In genomic region chr2:128032111-128032510, GRCm38 (mm10) we compare ENCODE assay signal across 22 mouse cellular contexts.
A peak's percentile ranks its signal among the peaks of the same experiment; 100 is the strongest.
DNase-seq lines count a peak whose midpoint lies in the region; ATAC-seq and TF ChIP-seq lines count a peak whose summit lies in the region.
"Had no signal": no experiment of that assay in that cellular context is flagged by ENCODE, and none has a peak within 500 bp of the region (broad histone marks: within the 10 kb centered on the region; RNA-seq: fewer than 3 reads in every experiment).

No protein-coding gene starts in this region.

- TF ChIP-seq POLR2A in cerebellum, adult 2 months (IDR thresholded peaks at IDR 0.05; ENCODE audit: borderline replicate concordance, insufficient read depth, low read length) = no peak

- no peak for ATAC-seq in hindbrain, postnatal 0 days
- ATAC-seq: forebrain, embryonic 13.5 days; Patski had no signal

- no peaks in the 10 kb centered on the region for H3K36me3 ChIP-seq in hindbrain, embryonic 10.5 days
- H3K36me3 ChIP-seq in hindbrain, postnatal 0 days (ENCODE audit: insufficient read depth, low read length) = no peaks in the 10 kb centered on the region
- H3K36me3 ChIP-seq: heart, embryonic 15.5 days; limb, embryonic 12.5 days; liver, embryonic 15.5 days had no signal

- H3K27me3 ChIP-seq in hindbrain, embryonic 10.5 days (ENCODE audit: insufficient read depth, poor library complexity, severe bottlenecking) = no peaks in the 10 kb centered on the region
- H3K27me3 ChIP-seq in hindbrain, postnatal 0 days (ENCODE audit: insufficient read depth, low read length) = no peaks in the 10 kb centered on the region
- H3K27me3 ChIP-seq in cerebellum, adult 2 months (ENCODE audit: control insufficient read depth, insufficient read depth, low read length) = no peaks in the 10 kb centered on the region
- H3K27me3 ChIP-seq: forebrain, embryonic 13.5 days; heart, embryonic 15.5 days; limb, embryonic 12.5 days; liver, embryonic 15.5 days had no signal

- H3K9ac ChIP-seq in hindbrain, postnatal 0 days (replicated peaks; ENCODE audit: low read length) = no peak overlapping the region
- H3K9ac ChIP-seq: forebrain, embryonic 13.5 days; heart, embryonic 15.5 days; limb, embryonic 12.5 days; liver, embryonic 15.5 days had no signal

- 11% methylated on average over 4 of the region's 4 CpGs for WGBS in hindbrain, embryonic 10.5 days
- WGBS in hindbrain, postnatal 0 days = 9% methylated on average over 4 of the region's 4 CpGs
- 38% methylated on average over 4 of the region's 4 CpGs for WGBS in cerebellum, adult 2 months

- H3K27ac ChIP-seq in hindbrain, embryonic 10.5 days = no peak overlapping the region
- H3K27ac ChIP-seq in hindbrain, postnatal 0 days = no peak overlapping the region
- no peak overlapping the region for H3K27ac ChIP-seq in cerebellum, adult 2 months (ENCODE audit: insufficient read depth, low read length)
- H3K27ac ChIP-seq: forebrain, embryonic 13.5 days; heart, embryonic 15.5 days; kidney, postnatal 0 days; left cerebral cortex, adult 2 months; limb, embryonic 12.5 days; liver, embryonic 15.5 days had no signal

- DNase-seq in hindbrain, embryonic 10.5 days (ENCODE audit: low spot score) = peak; percentile 34
- DNase-seq in hindbrain, postnatal 0 days (ENCODE audit: low spot score) = no peak
- DNase-seq in R1 (ENCODE audit: low read depth, low spot score) = peak; percentile 8
- DNase-seq in brain, adult 2 months (ENCODE audit: low read depth, low spot score) = peak; percentile 21
- peak; percentile 53 for DNase-seq in mesoderm, embryonic 11.5 days (ENCODE audit: low read depth, low spot score)
- no peak for DNase-seq in left cerebral cortex, adult 9 months (ENCODE audit: low spot score in 2 of 2)
- DNase-seq in cerebellum, adult 2 months = no peak
- no peak for DNase-seq in urinary bladder, postnatal 10 days (ENCODE audit: low spot score)
- DNase-seq: cerebellum, adult 9-11 months; heart, adult 18-20 months; lung, postnatal 10 days; spleen, adult 18-20 months; thymus, adult 2 months had no signal

- H3K9me3 ChIP-seq in hindbrain, embryonic 10.5 days = no peaks in the 10 kb centered on the region
- no peaks in the 10 kb centered on the region for H3K9me3 ChIP-seq in hindbrain, postnatal 0 days (ENCODE audit: low read length)
- H3K9me3 ChIP-seq: forebrain, embryonic 13.5 days; heart, embryonic 15.5 days; limb, embryonic 12.5 days; liver, embryonic 15.5 days had no signal

- H3K4me2 ChIP-seq in hindbrain, postnatal 0 days (ENCODE audit: low read depth, low read length) = no peak overlapping the region
- H3K4me2 ChIP-seq: forebrain, embryonic 13.5 days; heart, embryonic 15.5 days; limb, embryonic 12.5 days; liver, embryonic 15.5 days; midbrain, embryonic 11.5 days had no signal

- TF ChIP-seq CTCF in hindbrain, postnatal 0 days (IDR thresholded peaks at IDR 0.05; ENCODE audit: low read depth) = no peak
- TF ChIP-seq CTCF in cerebellum, adult 2 months (IDR thresholded peaks at IDR 0.05; ENCODE audit: borderline replicate concordance, insufficient read depth, low read depth, low read length) = no peak

- peaks cover 27% of the 10 kb centered on the region for H3K4me1 ChIP-seq in hindbrain, embryonic 10.5 days (replicated peaks)
- H3K4me1 ChIP-seq in hindbrain, postnatal 0 days (ENCODE audit: insufficient read depth, low read length) = no peaks in the 10 kb centered on the region
- no peaks in the 10 kb centered on the region for H3K4me1 ChIP-seq in cerebellum, adult 2 months (ENCODE audit: control insufficient read depth, insufficient read depth, low read length)
- H3K4me1 ChIP-seq: heart, embryonic 15.5 days; limb, embryonic 12.5 days; liver, embryonic 15.5 days had no signal

- no peak overlapping the region for H3K4me3 ChIP-seq in hindbrain, embryonic 10.5 days
- no peak overlapping the region for H3K4me3 ChIP-seq in hindbrain, postnatal 0 days (ENCODE audit: low read length)
- no peak overlapping the region for H3K4me3 ChIP-seq in cerebellum, adult 2 months (replicated peaks; ENCODE audit: insufficient read depth, low read depth, low read length)
- H3K4me3 ChIP-seq: forebrain, embryonic 13.5 days; heart, embryonic 15.5 days; left cerebral cortex, adult 2 months; limb, embryonic 12.5 days; liver, embryonic 15.5 days; myocyte had no signal

Comparison
In these comparisons a context has a peak if more than half of its experiments do, and no peak if none do; other contexts are left out.
1. DNase-seq: peak in hindbrain, embryonic 10.5 days (single experiment), R1 (single experiment), brain, adult 2 months (single experiment) and mesoderm, embryonic 11.5 days (single experiment); none in hindbrain, postnatal 0 days (single experiment), left cerebral cortex, adult 9 months (0 of 2), cerebellum, adult 2 months (0 of 2) and urinary bladder, postnatal 10 days (single experiment).